Mouse (Mus musculus) MEL (cell line): ENCODE data around the gene Zfp3. TPM values are rescaled to one million over a fixed set of nuclear protein-coding genes. Genes with fewer than 3 reads are reported as not detected.
"Not testable (repeated sequence)": the region's sequence is repeated elsewhere in the genome, so short reads cannot be mapped to it uniquely, and the experiment has no call there.

ENCODE experiments used
- DNase-seq: peaks from one replicate; pipeline ENCODE4 v3.0.0; 2011; ENCODE audit warnings: low read depth, low spot score
- H3K27ac ChIP-seq: 2 replicates; pipeline ENCODE4 v1.5.1; 2012; ENCODE audit warnings: low read depth, mild to moderate bottlenecking, control low read depth, low read length, moderate library complexity; ENCODE audit not compliant: control insufficient read depth
- H3K27me3 ChIP-seq, 2 experiments: fragments of 150-350 bp in 1 of 2; sonication (generic) in 1 of 2; 2 replicates each; pipeline ENCODE4 v1.6.1; 2012; ENCODE audit warnings: low read length in 2 of 2, mild to moderate bottlenecking in 2 of 2, improper control_type of control experiment in 1 of 2, moderate library complexity in 1 of 2; ENCODE audit not compliant: insufficient read depth in 2 of 2, control insufficient read depth in 1 of 2
- H3K36me3 ChIP-seq, 2 experiments: 2 replicates each; pipeline ENCODE4 v1.6.1; 2012 to 2014; ENCODE audit warnings: low read length in 2 of 2, improper control_type of control experiment in 1 of 2, inconsistent platforms in 1 of 2, mild to moderate bottlenecking in 1 of 2; ENCODE audit not compliant: insufficient read depth in 2 of 2, control insufficient read depth in 1 of 2
- H3K4me1 ChIP-seq, 2 experiments: fragments of 150-350 bp in 1 of 2; sonication (generic) in 1 of 2; 2 replicates each; pipeline ENCODE4 v1.6.1; 2012; ENCODE audit warnings: low read length in 2 of 2, improper control_type of control experiment in 1 of 2, mild to moderate bottlenecking in 1 of 2; ENCODE audit not compliant: insufficient read depth in 2 of 2, control insufficient read depth in 1 of 2
- H3K4me3 ChIP-seq, 2 experiments: fragments of 150-350 bp in 1 of 2; sonication (generic) in 1 of 2; 2 replicates each; pipeline ENCODE4 v1.5.1; 2012; ENCODE audit warnings: low read depth in 2 of 2, low read length in 2 of 2, mild to moderate bottlenecking in 2 of 2, moderate library complexity in 2 of 2, control low read depth in 1 of 2, improper control_type of control experiment in 1 of 2; ENCODE audit not compliant: control insufficient read depth in 1 of 2, insufficient read depth in 1 of 2
- H3K79me2 ChIP-seq: 2 replicates; pipeline ENCODE4 v1.6.1; 2012; ENCODE audit warnings: mild to moderate bottlenecking, low read length, moderate library complexity; ENCODE audit not compliant: control insufficient read depth, poor library complexity, insufficient read depth
- H3K9ac ChIP-seq: 2 replicates; pipeline ENCODE4 v1.6.1; 2012; ENCODE audit warnings: low read depth, mild to moderate bottlenecking, control low read depth, low read length, moderate library complexity; ENCODE audit not compliant: control insufficient read depth, poor library complexity, severe bottlenecking
- H3K9me3 ChIP-seq: fragments of 150-350 bp; sonication (generic); replicated peaks from 2 replicates; pipeline ENCODE4 v1.6.1; 2012; ENCODE audit warnings: mild to moderate bottlenecking, low read length, improper control_type of control experiment, moderate library complexity; ENCODE audit not compliant: insufficient read depth
- CTCF ChIP-seq, 3 experiments: IDR thresholded peaks in 2 of 3; conservative IDR thresholded peaks in 1 of 3; 2 replicates each; pipeline ENCODE4 v1.5.1; 2011 to 2012; ENCODE audit warnings: low read length in 3 of 3, low read depth in 2 of 3, mild to moderate bottlenecking in 2 of 3, improper control_type of control experiment in 1 of 3, inconsistent platforms in 1 of 3, mixed read lengths in 1 of 3, moderate library complexity in 1 of 3; ENCODE audit not compliant: control insufficient read depth in 1 of 3, insufficient read depth in 1 of 3, poor library complexity in 1 of 3, severe bottlenecking in 1 of 3
- EP300 ChIP-seq, 2 experiments: IDR thresholded peaks; 2 replicates each; pipeline ENCODE4 v1.6.1; 2011; ENCODE audit warnings: improper control_type of control experiment in 2 of 2, low read length in 2 of 2, low read depth in 1 of 2, mild to moderate bottlenecking in 1 of 2
- JUND ChIP-seq: IDR thresholded peaks from 2 replicates; pipeline ENCODE4 v1.6.1; 2011; ENCODE audit warnings: low read depth, mild to moderate bottlenecking, improper control_type of control experiment, low read length
- MEF2A ChIP-seq: IDR thresholded peaks from 2 replicates; pipeline ENCODE4 v1.6.1; 2014; ENCODE audit warnings: low read depth, mild to moderate bottlenecking, inconsistent platforms, low read length, improper control_type of control experiment; ENCODE audit not compliant: poor library complexity, insufficient replicate concordance, severe bottlenecking; ENCODE audit errors: extremely low read depth
- MXI1 ChIP-seq: IDR thresholded peaks from 2 replicates; pipeline ENCODE4 v1.6.1; 2011; ENCODE audit warnings: mild to moderate bottlenecking, low read depth, low read length, improper control_type of control experiment
- MYB ChIP-seq: IDR thresholded peaks from 2 replicates; pipeline ENCODE4 v1.6.1; 2011; ENCODE audit warnings: mild to moderate bottlenecking, low read depth, low read length, improper control_type of control experiment
- NRF1 ChIP-seq: IDR thresholded peaks from 2 replicates; pipeline ENCODE4 v1.6.1; 2014; ENCODE audit warnings: low read depth, mild to moderate bottlenecking, inconsistent platforms, low read length, improper control_type of control experiment, moderate library complexity; ENCODE audit not compliant: poor library complexity, insufficient read depth, severe bottlenecking
- POLR2A ChIP-seq, 2 experiments: IDR thresholded peaks; 2 replicates each; pipeline ENCODE4 v1.6.1; 2011 to 2012; ENCODE audit warnings: low read length in 2 of 2, mild to moderate bottlenecking in 2 of 2, control low read depth in 1 of 2, improper control_type of control experiment in 1 of 2, low read depth in 1 of 2, moderate library complexity in 1 of 2; ENCODE audit not compliant: control insufficient read depth in 1 of 2, insufficient read depth in 1 of 2, poor library complexity in 1 of 2
- POLR2AphosphoS2 ChIP-seq: IDR thresholded peaks from 2 replicates; pipeline ENCODE4 v1.6.1; 2011; ENCODE audit warnings: low read length, improper control_type of control experiment
- RAD21 ChIP-seq: IDR thresholded peaks from 2 replicates; pipeline ENCODE4 v1.6.1; 2011; ENCODE audit warnings: mild to moderate bottlenecking, low read depth, low read length, improper control_type of control experiment
- SIN3A ChIP-seq: IDR thresholded peaks from 2 replicates; pipeline ENCODE4 v1.6.1; 2012; ENCODE audit warnings: low read length, improper control_type of control experiment, inconsistent platforms
- SMC3 ChIP-seq: IDR thresholded peaks from 2 replicates; pipeline ENCODE4 v1.6.1; 2011; ENCODE audit warnings: low read depth, low read length, improper control_type of control experiment
- TAL1 ChIP-seq: IDR thresholded peaks from 2 replicates; pipeline ENCODE4 v1.6.1; 2012; ENCODE audit warnings: mild to moderate bottlenecking, inconsistent platforms, low read length, moderate library complexity, mixed read lengths
- TCF12 ChIP-seq: IDR thresholded peaks from 2 replicates; pipeline ENCODE4 v1.6.1; 2014; ENCODE audit warnings: low read depth, mild to moderate bottlenecking, inconsistent platforms, low read length, improper control_type of control experiment, moderate library complexity
- ZC3H11A ChIP-seq: IDR thresholded peaks from 2 replicates; pipeline ENCODE4 v1.6.1; 2012; ENCODE audit warnings: low read depth, mild to moderate bottlenecking, inconsistent platforms, low read length, improper control_type of control experiment
- ZKSCAN1 ChIP-seq: IDR thresholded peaks from 2 replicates; pipeline ENCODE4 v1.6.1; 2012; ENCODE audit warnings: low read depth, mild to moderate bottlenecking, inconsistent platforms, low read length, improper control_type of control experiment, moderate library complexity
- polyA plus RNA-seq, 2 experiments: library from polyadenylated mRNA; stranded (reverse) in 1 of 2; unstranded in 1 of 2; fragments of >175 nt in 1 of 2; fragments of >200 nt in 1 of 2; gene quantifications; 2 replicates each; pipeline versions ENCODE4 v1.2.1 to v1.2.4; 2012; ENCODE audit warnings: low replicate concordance in 2 of 2, low read depth in 1 of 2; ENCODE audit not compliant: insufficient read length in 2 of 2, insufficient read depth in 1 of 2, missing spikeins in 1 of 2
- total RNA-seq: library from RNA; depleted of rRNA; stranded (reverse); fragments of 300-350 nt; gene quantifications from 2 replicates; pipeline ENCODE4 v1.2.3, GENCODE M21; 2012

Gene Zfp3
- total and polyA plus RNA-seq, 3 experiments, result 1.5 to 1.9 TPM; not detected in 1

- DNase-seq, result peak; percentile 81
- no peak overlapping the region for H3K4me3 ChIP-seq
Observed at GRCm38 (mm10) chr11:70755645-70756044, 8.4 kb upstream of the Zfp3 start.

DNA sequence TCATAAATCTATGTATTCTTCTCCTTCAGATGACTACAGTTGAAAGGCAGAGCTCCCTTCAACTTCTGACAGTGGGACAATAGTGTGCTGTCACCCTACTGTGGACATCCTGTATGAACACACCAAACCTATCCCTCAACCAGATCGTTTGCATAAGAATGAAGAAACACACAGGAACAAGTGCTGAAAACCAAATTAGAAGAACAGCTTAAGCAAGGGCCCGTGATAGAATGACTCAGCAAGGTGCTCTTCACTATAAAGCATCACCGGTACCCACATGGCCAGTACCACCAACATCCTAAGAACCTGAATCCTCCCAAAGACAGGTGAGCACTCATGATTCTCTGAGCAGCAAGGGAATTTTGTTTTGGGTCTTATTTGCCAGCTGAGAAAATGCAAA lies 3.6 kb upstream of the Zfp3 start:
- not testable (repeated sequence) for H3K27me3 ChIP-seq, H3K4me3 ChIP-seq, H3K79me2 ChIP-seq, H3K36me3 ChIP-seq, DNase-seq, H3K9me3 ChIP-seq, H3K4me1 ChIP-seq, H3K9ac ChIP-seq, H3K27ac ChIP-seq

More at GRCm38 (mm10) chr11:70755645-70756044, 8.4 kb upstream of the Zfp3 start:
- no peak for TF ChIP-seq MYB
- no peak for TF ChIP-seq EP300 (IDR thresholded peaks at IDR 0.05; ENCODE audit: low read depth in 1 of 2, low read length in 2 of 2)
- TF ChIP-seq NRF1, result no peak
- TF ChIP-seq SIN3A, result 0 out of 2 replicates have a peak, but pooled peaks have one; percentile 47
- TF ChIP-seq MXI1, result no peak
- no peak for TF ChIP-seq MEF2A
- peak; percentile 91 for TF ChIP-seq RAD21
- TF ChIP-seq TCF12, result no peak
- TF ChIP-seq CTCF (IDR thresholded peaks at IDR 0.05 in 2 of 3, conservative IDR thresholded peaks at IDR 0.05 in 1 of 3; ENCODE audit: control insufficient read depth in 1 of 3, insufficient read depth in 1 of 3, low read depth in 2 of 3, low read length in 3 of 3, poor library complexity in 1 of 3, severe bottlenecking in 1 of 3), result peak; percentile 83 to 87 (median 85)
- TF ChIP-seq ZKSCAN1, result no peak; the same call in 1 of the 2 replicates
- TF ChIP-seq TAL1, result no peak
- no peak for TF ChIP-seq JUND
- no peak for TF ChIP-seq POLR2AphosphoS2
- TF ChIP-seq ZC3H11A, result peak; percentile 93
- no peak for TF ChIP-seq POLR2A (IDR thresholded peaks at IDR 0.05; ENCODE audit: control insufficient read depth in 1 of 2, insufficient read depth in 1 of 2, low read depth in 1 of 2, low read length in 2 of 2, poor library complexity in 1 of 2)
- TF ChIP-seq SMC3, result peak; percentile 92
- TF ChIP-seq, all 39 proteins: peak for 5
- Histone ChIP-seq H3K9me3 (no peaks in the 10 kb centered on the region), H3K36me3 (peaks cover 0 to 6% of the 10 kb centered on the region in 2 experiments; a peak in 1 of 4 replicates), H3K4me1 (peaks cover 0 to 5% of the 10 kb centered on the region in 2 experiments; a peak in 2 of 4 replicates), H3K9ac (0 out of 2 replicates have a peak overlapping the region, but pooled peaks have one; percentile 18), H3K79me2 (no peaks in the 10 kb centered on the region), H3K27me3 (peaks cover 0 to 1% of the 10 kb centered on the region in 2 experiments; a peak in 3 of 4 replicates), H3K27ac (no peak overlapping the region)
